Mouse (Mus musculus) intestine, postnatal 0 days (tissue): Measurements from ENCODE around the gene Sat2. TPM values are rescaled to one million over a fixed set of nuclear protein-coding genes. Genes with fewer than 3 reads are reported as not detected.

Experiments
- ATAC-seq: fragments of 200-750 bp; cut with Nextera tagmentation; 2 replicates; pipeline ENCODE4 v1.8.0; 2017; ENCODE audit warnings: mild to moderate bottlenecking, moderate TSS enrichment, moderate library complexity
- H3K27ac ChIP-seq: fragments of 300-500 bp; sonication (generic); 2 replicates; pipeline ENCODE4 v1.5.1; 2014; ENCODE audit warnings: mild to moderate bottlenecking, low read depth, low read length, moderate library complexity
- H3K27me3 ChIP-seq: fragments of 300-500 bp; sonication (generic); replicated peaks from 2 replicates; pipeline ENCODE4 v1.6.1; 2014; ENCODE audit warnings: low read length, mixed read lengths; ENCODE audit not compliant: control insufficient read depth, insufficient read depth
- H3K36me3 ChIP-seq: fragments of 300-500 bp; sonication (generic); 2 replicates; pipeline ENCODE4 v1.6.1; 2014; ENCODE audit warnings: mild to moderate bottlenecking, moderate library complexity; ENCODE audit not compliant: control insufficient read depth, insufficient read depth
- H3K4me1 ChIP-seq: fragments of 300-500 bp; sonication (generic); replicated peaks from 2 replicates; pipeline ENCODE4 v1.6.1; 2014; ENCODE audit warnings: antibody characterized with exemption, low read length, mixed read lengths; ENCODE audit not compliant: control insufficient read depth, insufficient read depth
- H3K4me2 ChIP-seq: fragments of 300-500 bp; sonication (generic); replicated peaks from 2 replicates; pipeline ENCODE4 v1.6.1; 2014; ENCODE audit warnings: low read depth, mild to moderate bottlenecking, moderate library complexity
- H3K4me3 ChIP-seq: fragments of 300-500 bp; sonication (generic); 2 replicates; pipeline ENCODE4 v1.5.1; 2014; ENCODE audit warnings: low read depth, low read length
- H3K9ac ChIP-seq: fragments of 300-500 bp; sonication (generic); 2 replicates; pipeline ENCODE4 v1.6.1; 2014; ENCODE audit warnings: mild to moderate bottlenecking, low read depth, low read length
- H3K9me3 ChIP-seq: fragments of 300-500 bp; sonication (generic); 2 replicates; pipeline ENCODE4 v1.6.1; 2016; ENCODE audit warnings: mixed run types; ENCODE audit not compliant: control insufficient read depth
- CTCF ChIP-seq: sonication (generic); IDR thresholded peaks from 2 replicates; pipeline ENCODE4 v1.5.1; 2016; ENCODE audit warnings: low read depth, mild to moderate bottlenecking, control low read depth, antibody characterized with exemption, moderate library complexity
- WGBS: fragments of 180-500 bp; shearing (Covaris S2); extraction: QIAGEN DNeasy Blood & Tissue Kit; methylation state at CpG from one replicate; pipeline ENCODE4 v1.1.7; 2014; 5-methylcytosine and 5-hydroxymethylcytosine counted together
- polyA plus RNA-seq: library from polyadenylated mRNA; unstranded; fragments of >200 nt; fragmentation: Nextera tagmentation; extraction: Ambion mirVana; gene quantifications from 2 replicates; pipeline ENCODE4 v1.2.1, GENCODE M21; 2015

Sat2 gene
- polyA plus RNA-seq, 1 experiment from 2014 or later = 34.1 TPM

- WGBS = under 1% methylated on average over 25 of the region's 25 CpGs
- ATAC-seq = no peak
- Histone ChIP-seq H3K9ac (peak overlapping the region; percentile 64), H3K27me3 (no peaks in the 10 kb centered on the region), H3K4me2 (peak overlapping the region; percentile 94), H3K4me3 (peak overlapping the region; percentile 80), H3K9me3 (no peaks in the 10 kb centered on the region), H3K4me1 (no peaks in the 10 kb centered on the region), H3K36me3 (no peaks in the 10 kb centered on the region; the same call in 1 of the 2 replicates), H3K27ac (peak overlapping the region; percentile 94)
- TF ChIP-seq CTCF = no peak
These were observed 41.2 kb upstream of the Sat2 start for GRCm38 (mm10) chr11:69580572-69581146.

- H3K4me2 ChIP-seq = peak overlapping the region; percentile 94
- H3K4me3 ChIP-seq = peak overlapping the region; percentile 80
- ATAC-seq = peak; percentile 78
- peak overlapping the region; percentile 94 for H3K27ac ChIP-seq
- under 1% methylated on average over 36 of the region's 36 CpGs for WGBS
- H3K9ac ChIP-seq = peak overlapping the region; percentile 64
- TF ChIP-seq CTCF = no peak; the same call in none of the 2 replicates
- H3K9me3 ChIP-seq = no peaks in the 10 kb centered on the region
- H3K27me3 ChIP-seq = no peaks in the 10 kb centered on the region
- no peaks in the 10 kb centered on the region; the same call in 1 of the 2 replicates for H3K36me3 ChIP-seq
- H3K4me1 ChIP-seq = no peaks in the 10 kb centered on the region
These were observed 40.6 kb upstream of the Sat2 start for GRCm38 (mm10) chr11:69581147-69581688.

GRCm38 (mm10) chr11:69581814-69582213, 40.0 kb upstream of the Sat2 start:
- peak overlapping the region; percentile 80 for H3K4me3 ChIP-seq
- 0 out of 2 replicates have a peak overlapping the region, but pooled peaks have one; percentile 41 for H3K27ac ChIP-seq
- H3K9me3 ChIP-seq = no peaks in the 10 kb centered on the region
- WGBS = 0% methylated on average over 8 of the region's 8 CpGs
- H3K36me3 ChIP-seq = no peaks in the 10 kb centered on the region; the same call in 1 of the 2 replicates
- no peak for ATAC-seq
- peak overlapping the region; percentile 94 for H3K4me2 ChIP-seq
- no peak for TF ChIP-seq CTCF
- H3K4me1 ChIP-seq = no peaks in the 10 kb centered on the region
- no peaks in the 10 kb centered on the region for H3K27me3 ChIP-seq
- H3K9ac ChIP-seq = peak overlapping the region; percentile 49

- H3K36me3 ChIP-seq = peaks cover under 1% of the 10 kb centered on the region
- peak overlapping the region; percentile 80 for H3K4me3 ChIP-seq
- ATAC-seq = no peak
- H3K9me3 ChIP-seq = no peaks in the 10 kb centered on the region
- H3K9ac ChIP-seq = no peak overlapping the region
- peak overlapping the region; percentile 94 for H3K4me2 ChIP-seq
- no peaks in the 10 kb centered on the region for H3K4me1 ChIP-seq
- no peak for TF ChIP-seq CTCF
- no peaks in the 10 kb centered on the region for H3K27me3 ChIP-seq
- H3K27ac ChIP-seq = no peak overlapping the region
- 55% methylated on average over 9 of the region's 9 CpGs for WGBS
These were observed 39.5 kb upstream of the Sat2 start for GRCm38 (mm10) chr11:69582230-69582805.

GRCm38 (mm10) chr11:69584008-69584407, 37.8 kb upstream of the Sat2 start:
- Histone ChIP-seq H3K4me2 (no peak overlapping the region), H3K27ac (no peak overlapping the region; the same call in 1 of the 2 replicates), H3K27me3 (no peaks in the 10 kb centered on the region), H3K4me1 (no peaks in the 10 kb centered on the region), H3K9me3 (no peaks in the 10 kb centered on the region), H3K4me3 (no peak overlapping the region), H3K36me3 (peaks cover 17% of the 10 kb centered on the region), H3K9ac (no peak overlapping the region)
- no peak for TF ChIP-seq CTCF
- ATAC-seq = no peak
- WGBS = 71% methylated on average over 7 of the region's 7 CpGs

- Histone ChIP-seq H3K9ac (no peak overlapping the region), H3K9me3 (no peaks in the 10 kb centered on the region), H3K36me3 (peaks cover 26% of the 10 kb centered on the region), H3K4me3 (no peak overlapping the region), H3K4me1 (no peaks in the 10 kb centered on the region), H3K4me2 (no peak overlapping the region), H3K27ac (no peak overlapping the region), H3K27me3 (no peaks in the 10 kb centered on the region)
- ATAC-seq = no peak
- TF ChIP-seq CTCF = no peak
- WGBS = 90% methylated on average over 13 of the region's 13 CpGs
These were observed 36.9 kb upstream of the Sat2 start for GRCm38 (mm10) chr11:69584937-69585336.
